Mouse (Mus musculus): ENCODE results near the gene Kif2c.

GRCm38 (mm10) chr4:117210147-117211074, 28.0 kb upstream of the Kif2c start:
- TF ChIP-seq CTCF (IDR thresholded peaks at IDR 0.05; ENCODE audit: low read depth), result peak; percentile 84
- 0 out of 2 replicates have a peak, but pooled peaks have one; percentile 36 for TF ChIP-seq EP300 (IDR thresholded peaks at IDR 0.05; ENCODE audit: low read depth)
